Mouse (Mus musculus): ENCODE measurements around the gene Aire. TPM values are rescaled to one million over a fixed set of nuclear protein-coding genes. Genes with fewer than 3 reads are reported as not detected.

The Aire gene
- total RNA-seq, 2 experiments from 2014 or later = not detected

DNA sequence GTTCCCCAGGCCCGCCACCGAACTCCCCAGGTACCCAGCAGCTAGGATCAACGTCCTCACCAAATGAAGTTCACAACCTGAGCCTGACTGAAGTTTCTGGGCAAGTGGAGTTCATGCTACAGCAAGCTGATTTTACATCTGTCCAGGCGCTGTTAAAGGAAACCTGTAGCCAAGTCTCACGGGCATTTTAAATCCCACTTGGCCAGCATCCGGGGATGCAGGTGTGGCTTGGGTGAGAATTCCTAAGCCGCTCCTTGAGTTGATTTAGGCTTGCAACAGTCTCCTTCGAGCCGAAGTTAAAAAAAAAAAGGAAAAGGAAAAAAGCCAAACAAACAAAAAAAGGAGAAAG, 33.5 kb downstream of the Aire start, which contains the start of gene Pfkl:
TSS of gene Pfkl (minus strand) at position 139 of the 349 bp plus-strand sequence.
- no peak for DNase-seq (ENCODE audit: low spot score)

DNA sequence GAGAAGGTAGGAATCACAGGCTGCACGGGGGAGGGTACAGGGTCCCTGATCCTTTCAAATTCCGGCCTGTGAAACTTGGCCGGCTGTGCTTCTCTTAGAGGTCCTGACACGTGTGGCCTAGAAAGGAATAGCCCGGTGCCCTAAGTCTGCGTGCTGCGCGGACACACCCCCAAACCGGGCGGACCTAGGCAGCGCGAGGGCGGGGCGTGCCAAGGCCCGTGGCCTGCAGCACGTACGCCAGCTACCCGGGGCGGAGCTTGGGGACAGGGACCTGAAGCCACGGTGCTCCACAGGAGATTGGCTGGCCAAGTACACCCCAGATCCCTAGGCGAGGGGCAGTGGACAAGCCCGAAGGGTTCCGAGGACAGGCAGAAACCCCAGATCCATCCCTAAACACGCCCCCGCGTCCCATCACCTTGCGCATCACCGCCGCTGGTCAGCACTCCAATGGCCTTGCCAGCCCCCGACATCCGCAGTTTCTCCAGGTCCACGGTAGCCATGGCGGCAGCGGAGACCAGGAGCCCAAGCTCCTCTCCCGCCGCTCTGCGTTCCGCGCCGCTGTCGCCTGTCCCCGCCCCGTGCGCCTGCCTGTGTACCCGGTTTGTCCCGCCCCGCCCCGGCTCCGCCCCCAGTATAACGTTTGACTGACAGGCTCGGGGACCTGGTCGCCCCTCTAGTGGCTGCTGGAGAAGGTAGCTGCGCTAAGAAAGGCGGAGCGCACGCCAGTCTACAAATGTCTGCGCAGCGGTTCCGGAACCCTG, 34.0 kb downstream of the Aire start:
- peak; percentile 94 for DNase-seq (ENCODE audit: low spot score)

DNA sequence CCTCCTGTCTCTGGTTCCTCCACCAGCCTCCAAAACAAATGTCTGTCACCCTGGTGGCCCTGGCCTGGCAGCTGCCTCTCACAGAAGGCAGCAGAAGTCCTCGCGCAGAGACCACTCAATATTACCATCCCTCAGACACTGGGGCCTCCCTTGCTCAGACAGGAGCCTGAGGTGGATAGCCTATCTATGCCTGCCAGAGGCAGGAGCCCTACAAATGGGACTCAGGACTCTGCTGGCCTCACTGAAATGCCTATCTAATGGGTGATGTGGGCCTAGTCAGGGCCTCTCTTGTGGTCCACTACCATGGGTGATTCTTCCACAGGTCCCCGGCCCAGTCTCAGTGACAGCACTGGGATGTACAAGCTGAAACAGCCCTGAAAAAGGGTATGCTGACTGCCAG, 35.2 kb downstream of the Aire start:
- no peak for DNase-seq (ENCODE audit: low spot score)

DNA sequence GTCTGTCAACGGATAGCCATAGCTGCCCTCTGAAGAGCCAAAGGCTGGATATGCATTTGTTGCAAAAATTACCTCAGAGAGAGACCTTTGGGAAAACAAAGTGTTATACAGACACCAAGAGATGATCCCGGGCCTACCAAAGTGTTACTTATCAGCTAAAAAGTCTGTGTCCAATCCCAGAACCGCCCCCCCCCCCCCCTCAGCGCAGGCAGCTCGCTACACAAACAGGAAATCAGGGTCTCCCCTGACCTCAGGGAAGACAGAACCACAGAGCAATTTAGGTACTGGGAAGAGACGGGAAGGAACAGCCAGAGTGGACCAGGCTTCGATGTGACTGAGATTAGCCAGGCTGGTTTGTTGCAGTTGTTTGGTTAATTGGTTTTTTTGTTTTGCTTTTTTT, 36.2 kb downstream of the Aire start:
- DNase-seq (ENCODE audit: low spot score) = no peak

DNA sequence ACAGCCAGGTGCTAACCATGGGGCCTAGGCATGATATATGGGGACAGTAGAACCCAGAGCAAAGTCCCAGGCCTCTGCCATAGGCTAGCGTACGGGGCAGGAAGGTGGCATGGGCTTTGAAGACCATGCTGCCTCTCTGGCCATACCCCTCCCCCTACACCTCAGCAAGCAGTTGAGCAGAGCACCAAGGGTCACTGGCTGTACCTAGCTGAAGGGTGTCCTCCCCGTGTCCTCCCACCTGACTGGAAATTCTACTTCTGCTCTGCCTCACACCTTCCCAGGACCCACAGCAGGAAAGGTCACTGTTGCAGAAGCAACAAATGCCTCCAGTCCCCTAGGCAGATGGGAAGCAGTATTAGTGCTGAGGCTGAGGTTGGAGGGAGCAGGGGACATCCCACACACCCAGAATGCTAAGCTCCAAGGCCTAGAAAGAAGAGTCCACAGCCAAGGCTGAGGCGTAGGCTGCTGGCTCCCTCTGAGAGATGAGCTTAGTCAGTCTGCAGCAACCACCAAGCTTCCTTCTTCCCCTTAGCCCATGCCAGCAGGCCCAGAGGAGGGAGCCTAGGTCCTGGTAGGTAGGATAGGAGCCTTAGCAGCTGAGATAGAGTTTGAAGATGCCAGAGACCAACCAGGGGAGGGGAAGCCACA, 37.5 kb downstream of the Aire start:
- DNase-seq (ENCODE audit: low spot score) = no peak

DNA sequence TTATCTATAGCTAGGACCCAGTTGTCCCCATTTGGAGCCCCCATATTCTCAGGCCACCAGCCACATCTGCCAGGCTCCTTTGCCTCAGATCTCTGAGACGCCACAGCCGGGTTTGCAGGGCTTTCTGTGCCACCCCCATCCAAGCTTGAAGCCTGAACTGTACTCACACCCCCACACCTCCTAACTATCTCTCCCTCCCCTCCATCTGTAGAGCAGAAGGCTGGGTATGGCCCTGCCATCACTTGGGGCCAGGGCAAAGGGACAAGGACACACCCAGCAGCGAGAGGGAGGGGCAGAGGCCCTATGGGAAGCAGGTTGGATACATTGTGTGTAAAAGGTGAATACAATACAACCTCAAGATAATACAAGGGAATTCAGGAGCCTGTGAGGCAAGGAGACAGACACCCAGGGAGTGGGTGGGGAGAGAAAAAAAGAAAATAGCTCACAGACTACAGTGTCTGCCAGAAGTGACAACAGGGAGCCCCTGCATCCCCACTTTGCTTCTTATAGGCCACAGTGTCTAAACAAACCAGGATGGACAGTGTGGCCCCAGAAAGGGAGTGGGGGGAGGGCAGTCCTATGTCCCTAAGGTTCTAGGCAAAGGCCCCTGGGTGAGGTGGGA, 38.8 kb downstream of the Aire start:
- DNase-seq (ENCODE audit: low spot score) = no peak

DNA sequence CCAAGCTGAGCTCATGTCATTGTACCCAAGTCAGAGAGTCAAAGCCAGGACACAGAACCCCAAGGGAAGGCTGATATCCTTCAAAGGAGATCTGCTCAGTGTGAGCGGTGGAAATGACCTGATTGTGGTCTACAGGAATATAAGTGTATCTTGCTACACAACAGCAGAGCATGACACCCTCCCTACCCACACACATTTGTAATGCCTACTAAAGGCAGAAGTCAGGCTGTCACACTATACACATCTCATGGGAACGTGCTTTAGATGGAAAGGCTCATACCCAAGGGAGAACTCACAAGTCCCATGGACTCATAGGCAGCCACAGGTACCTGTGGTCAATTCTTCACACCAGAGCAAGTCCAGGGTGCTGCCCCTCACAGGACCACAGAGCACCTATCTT, 41.1 kb downstream of the Aire start:
- DNase-seq (ENCODE audit: low spot score) = no peak

DNA sequence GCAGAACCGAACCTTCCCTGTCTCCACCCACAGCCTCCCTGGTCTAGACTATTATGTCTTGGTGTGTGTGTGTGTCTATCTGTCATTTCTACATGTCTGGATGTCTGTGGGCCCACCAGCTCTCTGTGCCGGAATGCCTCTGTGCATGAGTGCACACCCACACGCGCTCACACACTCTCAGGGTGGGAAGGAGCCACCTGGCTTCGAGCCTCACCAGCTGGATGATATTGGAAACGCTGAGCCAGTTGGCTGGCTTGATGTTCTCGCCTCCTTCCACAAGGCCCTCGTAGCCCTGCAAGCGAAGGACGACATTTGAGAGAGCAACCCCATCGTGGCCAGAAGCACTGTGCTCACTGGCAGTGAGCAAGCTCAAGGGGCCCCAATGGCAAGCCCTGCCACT, 41.6 kb downstream of the Aire start:
- peak; percentile 43 for DNase-seq (ENCODE audit: low spot score)

DNA sequence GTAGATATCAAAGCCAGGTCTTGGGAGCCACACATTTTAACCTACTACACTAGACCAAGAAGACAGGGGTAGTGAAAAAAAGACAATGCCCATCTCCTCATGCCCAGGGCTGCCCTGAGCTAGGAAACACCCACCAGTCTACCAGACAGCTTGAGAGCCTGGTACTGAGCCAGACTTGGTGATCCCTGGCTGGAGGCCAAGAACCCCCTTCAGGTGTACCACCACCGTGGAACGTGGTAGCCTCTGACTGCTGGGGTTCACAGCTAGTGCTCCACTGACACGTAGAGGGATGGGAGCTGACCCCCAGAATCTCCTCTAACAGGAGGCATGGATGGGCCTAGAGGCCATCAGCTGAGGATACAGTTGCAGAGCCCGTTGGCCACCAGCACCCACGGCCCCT, 43.2 kb downstream of the Aire start:
- DNase-seq (ENCODE audit: low spot score) = no peak

DNA sequence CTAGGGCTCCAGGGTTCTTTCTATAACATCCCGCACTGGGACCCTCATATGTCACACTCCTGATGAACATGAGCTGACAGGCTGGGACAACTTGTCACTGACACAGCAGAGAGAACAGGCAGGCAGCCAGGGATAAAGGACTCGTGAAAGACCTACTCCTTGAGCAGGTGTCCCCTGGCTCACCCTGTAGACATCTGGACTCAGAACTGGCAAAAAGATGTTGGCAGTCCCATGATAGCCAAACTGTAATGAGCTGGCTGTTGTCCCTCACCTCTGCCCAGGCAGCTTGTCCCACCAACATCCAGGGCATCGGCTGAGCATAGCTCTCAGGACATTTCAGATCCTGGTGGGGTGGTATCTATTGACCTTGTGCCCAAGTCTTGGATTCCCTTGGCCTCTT, 47.8 kb downstream of the Aire start:
- no peak for DNase-seq (ENCODE audit: low spot score)

DNA sequence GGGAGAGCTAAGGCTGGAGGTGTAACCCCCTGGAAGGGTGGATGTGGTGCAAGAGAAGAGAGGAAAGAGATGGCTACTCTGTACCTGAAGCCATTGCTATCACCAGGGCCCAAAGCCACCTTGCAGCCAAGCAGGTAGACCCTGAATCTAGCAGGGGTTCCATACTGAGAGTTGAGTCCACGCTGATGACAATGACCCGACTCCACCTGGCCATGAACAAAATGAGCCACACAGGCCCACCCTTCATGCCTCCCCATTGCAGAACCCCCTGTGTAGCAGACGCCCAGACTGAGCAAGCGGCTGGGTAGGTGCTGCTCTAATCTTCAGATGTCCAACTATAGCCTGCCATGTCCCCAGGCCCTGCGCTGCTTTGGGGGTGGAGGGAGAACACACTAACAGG, 57.6 kb downstream of the Aire start:
- DNase-seq (ENCODE audit: low spot score) = no peak

DNA sequence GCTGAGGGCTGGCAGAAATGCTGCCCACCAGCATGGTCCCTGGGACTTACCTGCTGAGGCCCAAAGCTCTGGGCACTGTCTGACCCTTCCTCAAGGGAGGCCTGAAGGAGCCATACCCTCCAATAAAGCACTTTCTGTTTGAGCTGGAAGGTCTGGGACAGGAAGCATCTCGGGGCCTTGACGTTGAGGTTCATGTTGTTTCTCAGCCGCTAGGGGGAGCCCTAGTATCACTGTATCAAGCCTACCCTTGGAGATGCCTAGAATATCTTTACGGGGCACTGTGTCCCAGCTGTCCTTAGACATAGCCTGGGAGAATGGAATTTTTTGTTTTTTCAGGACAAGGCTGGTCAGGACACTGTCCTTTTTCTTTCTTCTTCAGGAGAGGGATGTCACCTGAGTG, 58.8 kb downstream of the Aire start:
- peak; percentile 73 for DNase-seq (ENCODE audit: low spot score)

Other genes with a start within 250 kb of the Aire start
- not detected for gene Gm9639, start 248.5 kb downstream of the Aire start, total RNA-seq (2021)
- not detected for gene Gm19668, start 244.5 kb downstream of the Aire start, total RNA-seq (2021)
- not detected for gene Gm9507, start 231.8 kb downstream of the Aire start, total RNA-seq (2021)
- gene Gm2696, start 228.9 kb downstream of the Aire start, total RNA-seq (2021) = not detected
- gene Krtap10-4, start 216.5 kb downstream of the Aire start, total RNA-seq (2021) = not detected
- gene Krtap10-10, start 207.7 kb downstream of the Aire start, total RNA-seq (2021) = not detected
- not detected for gene Gm36176, start 196.8 kb downstream of the Aire start, total RNA-seq (2021)
- not detected for gene Gm10318, start 190.8 kb downstream of the Aire start, total RNA-seq (2021)
- not detected for gene Gm3285, start 181.6 kb downstream of the Aire start, total RNA-seq (2021)
- gene Lrrc3, start 141.1 kb downstream of the Aire start, total RNA-seq (2021) = under 1 TPM; 0.23 to 0.28 TPM
- under 1 TPM; 0.07 to 0.26 TPM for gene Trpm2, start 73.0 kb downstream of the Aire start, total RNA-seq (2021)
- gene 1810043G02Rik, start 65.1 kb downstream of the Aire start, total RNA-seq (2021) = 1 to 10 TPM; 4.1 to 4.6 TPM
- 1 to 10 TPM; 5.9 to 7.0 TPM for gene Pfkl, start 33.5 kb downstream of the Aire start, total RNA-seq (2021)
- gene Dnmt3l, start 1.7 kb downstream of the Aire start, total RNA-seq (2021) = not detected
- 1 to 10 TPM; 1.3 to 1.5 TPM for gene Icosl, start 25.7 kb upstream of the Aire start, total RNA-seq (2021)
- gene D10Jhu81e, start 126.2 kb upstream of the Aire start, total RNA-seq (2021) = 100 to 1,000 TPM; 258 to 262 TPM
- gene Pwp2, start 141.5 kb upstream of the Aire start, total RNA-seq (2021) = 10 to 100 TPM in 1 of 2 experiments, 1 to 10 TPM in 1; 9.5 to 10.7 TPM
- gene Trappc10, start 201.0 kb upstream of the Aire start, total RNA-seq (2021) = 10 to 100 TPM; 37.9 to 41.4 TPM

All from gastrocnemius, adult 18-20 months (tissue).